Mouse (Mus musculus) frontal cortex, postnatal 36 days (tissue): ENCODE results near the gene Paqr3.

Experiments used
- DNase-seq, 2 experiments: peaks; one replicate each; pipeline ENCODE4 v3.0.0; 2022; ENCODE audit warnings: low spot score in 2 of 2

The Paqr3 gene

GRCm38 (mm10) chr5:97084541-97084940, 26.9 kb downstream of the Paqr3 start:
- no peak for DNase-seq

GRCm38 (mm10) chr5:97083701-97084100, 27.7 kb downstream of the Paqr3 start:
- no peak for DNase-seq

GRCm38 (mm10) chr5:97081481-97081880, 29.9 kb downstream of the Paqr3 start:
- DNase-seq: peak; percentile 35 to 67

DNA sequence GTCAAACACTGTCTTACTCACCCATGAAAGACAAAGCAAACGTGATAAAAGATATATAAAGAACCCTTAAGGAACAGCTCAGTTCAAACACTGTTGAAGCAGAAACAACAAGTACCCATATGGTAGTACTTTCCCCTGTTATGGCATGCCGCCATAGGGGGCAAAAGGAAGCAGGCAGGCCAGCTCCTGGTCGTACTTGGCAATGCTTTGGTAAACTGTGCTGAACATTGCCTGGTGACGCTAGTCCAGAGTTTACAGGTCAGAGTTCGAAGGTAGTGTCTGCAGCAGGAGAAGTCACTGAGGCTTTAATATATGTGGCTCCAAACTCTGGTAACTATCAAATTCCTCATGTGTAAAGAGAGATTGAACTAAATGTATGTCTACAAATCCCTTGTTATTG, 32.8 kb downstream of the Paqr3 start:
- no peak for DNase-seq

DNA sequence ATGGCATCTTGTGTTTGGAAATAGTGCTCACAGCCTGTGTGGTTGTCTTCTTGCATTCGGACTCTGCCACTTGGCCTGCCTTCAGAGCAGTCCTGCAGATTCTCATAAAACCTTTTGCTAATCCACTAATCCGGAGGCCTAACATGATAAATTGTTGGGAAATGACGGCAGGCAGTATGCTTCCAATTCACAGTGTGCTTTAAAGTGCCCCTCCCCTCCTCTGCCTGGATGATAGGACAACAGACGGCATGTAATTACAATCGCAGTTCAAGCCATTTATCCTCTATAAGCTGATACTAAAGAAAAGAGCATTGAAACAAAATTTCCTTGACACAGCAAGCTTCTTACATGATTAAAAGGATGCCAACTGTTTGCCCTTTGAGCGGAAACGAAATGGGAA, 33.7 kb downstream of the Paqr3 start:
- DNase-seq: no peak

DNA sequence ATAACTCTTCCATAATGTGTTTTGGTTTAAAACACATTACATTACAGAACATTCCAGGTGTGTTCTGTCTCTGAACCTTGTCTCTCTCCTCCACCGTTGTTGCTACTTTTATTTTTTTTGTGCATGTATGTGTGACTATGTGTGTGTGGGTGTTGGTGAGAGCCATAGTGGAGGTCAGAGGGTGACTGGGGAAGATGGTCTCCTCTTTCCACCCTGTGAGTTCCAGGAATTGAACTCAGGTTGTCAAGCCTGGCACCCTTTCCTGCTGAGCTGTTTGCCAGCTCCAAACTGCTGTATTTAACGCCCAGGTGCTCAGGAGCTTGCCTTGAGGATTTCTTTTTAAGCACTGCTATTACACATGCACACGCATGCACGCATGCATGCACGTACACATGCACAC, 35.2 kb downstream of the Paqr3 start:
- no peak for DNase-seq

GRCm38 (mm10) chr5:97075476-97076151, 35.8 kb downstream of the Paqr3 start:
- DNase-seq: no peak

GRCm38 (mm10) chr5:97065746-97066145, 45.6 kb downstream of the Paqr3 start:
- DNase-seq: no peak

- DNase-seq: no peak
Observed at GRCm38 (mm10) chr5:97062041-97062440, 49.4 kb downstream of the Paqr3 start.

GRCm38 (mm10) chr5:97060864-97061263, 50.5 kb downstream of the Paqr3 start:
- no peak for DNase-seq

DNA sequence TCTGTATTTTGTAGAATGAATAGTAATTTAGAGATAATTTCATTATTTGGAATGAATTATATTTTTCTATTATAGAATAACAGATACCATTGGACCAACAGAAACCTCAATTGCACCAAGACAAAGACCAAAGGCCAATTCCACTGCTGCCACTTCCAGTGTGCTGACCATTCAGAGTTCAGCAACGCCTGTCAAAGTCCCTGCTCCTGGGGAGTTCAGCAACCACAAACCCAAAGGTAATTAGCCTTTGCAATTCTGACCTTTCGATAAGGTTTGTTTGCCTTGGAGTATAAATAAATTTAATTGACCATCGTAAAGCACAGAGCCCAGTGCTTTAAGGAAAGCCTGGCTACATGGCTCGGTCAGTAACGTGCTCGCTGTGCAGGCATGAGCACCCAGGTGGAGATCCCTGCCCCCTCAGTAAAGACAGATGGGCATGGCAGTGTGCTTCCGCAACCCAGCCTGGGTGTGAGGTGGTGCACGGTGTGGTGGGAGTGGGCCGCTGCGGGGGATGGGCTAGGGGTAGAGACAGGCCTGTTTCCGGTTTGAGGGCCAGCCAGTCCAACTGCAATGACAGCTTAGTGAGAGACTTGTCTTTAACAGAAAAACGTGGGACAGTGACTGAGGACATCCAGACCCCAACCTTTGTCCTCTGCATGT, 54.5 kb downstream of the Paqr3 start:
- no peak for DNase-seq

- no peak for DNase-seq
Observed at GRCm38 (mm10) chr5:97056359-97056758, 55.0 kb downstream of the Paqr3 start.

GRCm38 (mm10) chr5:97055511-97056068, 55.8 kb downstream of the Paqr3 start:
- peak; percentile 17 to 67 for DNase-seq

DNA sequence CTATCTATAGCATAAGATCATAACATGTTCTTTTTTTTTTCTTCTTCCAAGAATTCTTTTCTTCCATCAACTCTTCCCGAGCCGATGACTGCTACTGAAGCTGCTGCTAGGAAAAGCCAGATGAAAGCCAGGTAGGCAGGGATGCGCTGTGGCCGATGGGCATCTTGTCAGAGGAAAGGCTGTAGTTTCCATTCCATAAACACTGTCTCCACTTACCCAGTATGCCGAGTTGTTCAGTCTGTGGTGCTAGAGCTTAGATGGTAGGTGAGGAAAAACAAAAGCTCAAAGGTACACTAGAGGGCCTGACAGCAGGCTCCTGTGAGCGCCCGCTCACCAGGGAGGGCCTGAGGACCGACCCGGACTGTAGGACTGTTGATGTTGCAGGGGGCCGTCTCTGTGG, 56.6 kb downstream of the Paqr3 start:
- DNase-seq: no peak

DNA sequence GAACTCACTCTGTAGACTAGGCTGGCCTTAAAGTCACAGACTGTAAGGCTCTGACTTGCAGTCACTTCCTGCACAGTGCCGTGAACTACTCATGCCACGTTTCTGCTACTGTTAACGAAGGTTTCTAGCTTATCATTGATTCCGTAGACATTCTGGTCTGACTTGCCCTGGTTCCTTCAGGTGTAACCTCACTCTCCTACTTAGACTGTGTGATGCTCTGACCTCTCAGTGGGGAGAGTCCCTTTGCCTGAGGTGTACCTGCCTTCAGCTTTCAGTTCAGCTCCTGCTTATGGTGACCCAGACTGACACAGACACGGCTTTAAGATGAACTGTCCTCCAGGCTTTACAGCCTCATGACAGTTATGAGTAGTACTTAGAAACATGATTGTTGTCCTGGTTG, 57.2 kb downstream of the Paqr3 start:
- no peak for DNase-seq

- no peak for DNase-seq
Observed at GRCm38 (mm10) chr5:97048905-97049304, 62.5 kb downstream of the Paqr3 start.

- no peak for DNase-seq
Observed at GRCm38 (mm10) chr5:97046680-97047079, 64.7 kb downstream of the Paqr3 start.

DNA sequence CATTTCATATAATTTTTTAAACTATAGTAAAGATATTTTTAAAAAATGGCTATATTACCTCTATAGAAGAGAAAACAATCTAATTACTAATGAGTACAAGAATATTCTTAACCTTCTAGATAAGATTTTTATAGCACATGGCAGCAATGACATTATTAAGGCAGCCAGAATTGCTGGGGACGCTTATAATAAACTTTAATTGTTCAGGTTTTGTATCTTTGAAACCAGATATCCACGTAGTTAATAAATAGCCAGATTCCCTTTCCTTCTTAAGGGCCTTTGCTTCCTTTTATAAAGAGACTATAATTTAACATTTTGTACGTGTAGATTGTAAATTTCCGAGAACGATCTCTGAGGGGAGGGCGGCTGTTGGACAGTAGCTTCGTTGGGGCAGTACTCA, 66.1 kb downstream of the Paqr3 start:
- DNase-seq: no peak
